In the genomic region with DNA sequence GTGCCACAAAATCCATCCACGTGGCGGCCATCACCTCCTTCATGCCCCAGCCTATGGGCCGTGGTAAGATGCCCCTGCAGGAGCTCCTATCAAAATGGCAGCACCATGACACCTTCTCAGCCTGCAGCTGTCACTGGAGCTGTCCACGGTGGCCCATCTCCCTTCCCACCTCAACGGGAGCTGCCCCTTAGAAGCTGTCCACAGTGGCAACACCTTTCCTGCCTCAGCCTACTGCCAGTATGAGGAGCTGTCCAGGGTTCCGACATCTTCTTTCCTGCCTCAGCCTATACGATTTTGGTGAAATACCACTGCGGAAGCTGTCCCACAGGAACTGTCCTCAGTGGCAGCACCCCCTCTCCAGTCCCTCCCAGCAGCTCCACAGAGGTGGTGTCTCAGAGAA, we compare ENCODE assay signal across 23 mouse cellular contexts. TPM values are rescaled to one million over a fixed set of nuclear protein-coding genes. Genes with fewer than 3 reads are reported as not detected.
"Had no signal": no experiment of that assay in that cellular context is flagged by ENCODE, and none has a peak within 500 bp of the region (broad histone marks: within the 10 kb centered on the region; RNA-seq: fewer than 3 reads in every experiment).

No protein-coding gene starts in this region.

- H3K27me3 ChIP-seq: midbrain, embryonic 12.5 days; neural tube, embryonic 12.5 days; stomach, embryonic 15.5 days had no signal

- H3K9me3 ChIP-seq: midbrain, embryonic 10.5 days; midbrain, embryonic 12.5 days; neural tube, embryonic 12.5 days; stomach, embryonic 15.5 days had no signal

- H3K4me1 ChIP-seq: stomach, embryonic 15.5 days had no signal

- H3K27ac ChIP-seq: liver, embryonic 14.5 days; midbrain, embryonic 10.5 days; midbrain, embryonic 12.5 days; neural tube, embryonic 12.5 days; stomach, embryonic 15.5 days; stomach, postnatal 0 days had no signal

- H3K4me2 ChIP-seq: lung, embryonic 14.5 days; midbrain, embryonic 12.5 days; neural tube, embryonic 12.5 days; stomach, embryonic 15.5 days had no signal

- H3K9ac ChIP-seq: liver, embryonic 14.5 days; lung, embryonic 14.5 days; midbrain, embryonic 12.5 days; neural tube, embryonic 12.5 days; stomach, embryonic 15.5 days had no signal

- ATAC-seq: midbrain, embryonic 16.5 days had no signal

- H3K36me3 ChIP-seq: midbrain, embryonic 10.5 days; midbrain, embryonic 12.5 days; neural tube, embryonic 12.5 days; stomach, embryonic 15.5 days had no signal

- DNase-seq: lung, adult 18-20 months; lung, embryonic 14.5 days; lung, postnatal 10 days; lung, postnatal 4 days; midbrain, embryonic 14.5 days; right cerebral cortex, postnatal 14 days; thymus, adult 18-20 months; thymus, postnatal 14 days; thymus, postnatal 4 days had no signal

- H3K4me3 ChIP-seq: midbrain, embryonic 10.5 days; midbrain, embryonic 12.5 days; neural tube, embryonic 12.5 days; stomach, embryonic 15.5 days had no signal

RNA-seq across cellular contexts. Expression of a gene that starts 42.4 kb away (rescaled TPM):
- total RNA-seq: megakaryocyte-erythroid progenitor cell, adult 5-6 weeks; neutrophil, adult 5-6 weeks had no signal
- polyA plus RNA-seq: liver, embryonic 16.5 days; lung, embryonic 14.5 days; lung, embryonic 16.5 days; midbrain, embryonic 10.5 days; midbrain, embryonic 12.5 days; midbrain, embryonic 14.5 days; midbrain, embryonic 16.5 days; neural tube, embryonic 12.5 days; neural tube, embryonic 14.5 days; stomach, embryonic 15.5 days; stomach, postnatal 0 days; thymus, postnatal 0 days had no signal

RNA-seq across cellular contexts. Expression of a gene that starts 57.0 kb away (rescaled TPM):
- total RNA-seq: megakaryocyte-erythroid progenitor cell, adult 5-6 weeks; neutrophil, adult 5-6 weeks had no signal
- polyA plus RNA-seq: liver, embryonic 14.5 days; liver, embryonic 16.5 days; lung, embryonic 14.5 days; lung, embryonic 16.5 days; midbrain, embryonic 10.5 days; midbrain, embryonic 12.5 days; midbrain, embryonic 14.5 days; midbrain, embryonic 16.5 days; neural tube, embryonic 12.5 days; neural tube, embryonic 14.5 days; spleen, adult 2 months; stomach, embryonic 15.5 days; stomach, postnatal 0 days; thymus, postnatal 0 days had no signal
